Mouse (Mus musculus) ZHBTc4 (cell line): ENCODE data around the gene Bcas3.
A peak's percentile ranks its signal among the peaks of the same experiment; 100 is the strongest.

Experiments
- DNase-seq: peaks from one replicate; pipeline ENCODE4 v3.0.0-alpha.2; 2011; ENCODE audit warnings: low read depth, low spot score

The Bcas3 gene

DNA sequence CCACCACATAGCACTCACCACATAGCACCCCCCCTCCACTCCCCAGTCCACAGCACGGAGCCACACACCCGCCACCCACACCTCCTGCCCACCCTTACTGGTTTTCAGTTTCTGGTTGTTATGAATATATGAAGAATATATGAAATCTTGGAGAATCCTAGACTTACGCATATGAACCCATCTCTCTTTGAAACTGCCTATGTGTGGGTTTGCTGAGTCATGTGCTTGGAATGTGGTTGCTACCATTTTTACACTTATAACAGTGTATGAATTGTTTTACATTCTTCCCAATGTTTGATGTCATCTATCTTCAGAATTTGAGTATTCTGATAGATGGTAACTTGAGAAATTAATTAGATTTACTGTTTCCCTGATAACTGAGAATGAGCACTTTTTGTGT, 26.1 kb downstream of the Bcas3 start:
- no peak for DNase-seq

GRCm38 (mm10) chr11:85380046-85380445, 27.1 kb downstream of the Bcas3 start:
- DNase-seq, result no peak

- DNase-seq, result peak; percentile 80
Observed at GRCm38 (mm10) chr11:85382055-85382454, 29.1 kb downstream of the Bcas3 start.

DNA sequence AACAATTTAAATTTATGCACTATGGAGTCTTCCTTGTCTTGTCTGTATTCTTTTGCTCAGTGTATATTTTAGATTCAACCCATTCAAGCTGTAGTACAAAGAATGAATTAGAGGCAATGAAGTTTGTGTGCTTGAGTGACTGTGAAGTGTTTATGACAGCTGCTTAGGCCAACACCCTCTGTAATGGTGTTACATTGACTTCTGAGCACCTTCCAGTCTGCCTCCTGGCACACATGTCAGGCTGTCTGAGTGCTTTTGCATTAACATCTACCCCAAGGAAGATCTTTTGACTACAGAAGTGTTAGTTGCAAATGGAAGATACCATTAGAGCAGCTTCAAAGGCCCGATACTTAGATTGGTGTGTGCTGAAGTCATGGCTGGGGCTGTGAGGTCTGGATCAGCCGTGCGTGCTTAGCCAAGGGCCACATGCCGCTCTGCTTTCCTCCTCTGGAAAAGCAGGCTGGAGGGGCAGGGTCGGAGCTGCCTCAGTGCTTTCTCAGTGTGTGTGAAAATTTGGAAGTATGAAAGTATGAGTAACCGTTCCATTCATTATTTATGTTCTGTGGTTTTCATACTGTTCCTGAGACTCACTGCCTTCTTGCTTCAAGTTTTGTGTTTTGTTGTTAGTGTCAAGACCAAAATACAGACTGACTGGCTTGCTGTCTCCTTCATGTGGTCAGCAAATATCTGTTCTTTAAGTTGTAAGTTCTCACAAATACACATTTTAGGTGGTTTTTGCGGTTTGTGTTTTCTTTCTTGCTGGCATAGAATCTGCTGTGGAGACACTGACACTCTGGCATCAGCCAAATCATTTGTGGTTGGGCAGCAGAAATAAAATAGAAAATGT, 31.2 kb downstream of the Bcas3 start:
- DNase-seq, result no peak

- DNase-seq, result peak; percentile 65
Observed at GRCm38 (mm10) chr11:85392179-85392863, 39.4 kb downstream of the Bcas3 start.

DNA sequence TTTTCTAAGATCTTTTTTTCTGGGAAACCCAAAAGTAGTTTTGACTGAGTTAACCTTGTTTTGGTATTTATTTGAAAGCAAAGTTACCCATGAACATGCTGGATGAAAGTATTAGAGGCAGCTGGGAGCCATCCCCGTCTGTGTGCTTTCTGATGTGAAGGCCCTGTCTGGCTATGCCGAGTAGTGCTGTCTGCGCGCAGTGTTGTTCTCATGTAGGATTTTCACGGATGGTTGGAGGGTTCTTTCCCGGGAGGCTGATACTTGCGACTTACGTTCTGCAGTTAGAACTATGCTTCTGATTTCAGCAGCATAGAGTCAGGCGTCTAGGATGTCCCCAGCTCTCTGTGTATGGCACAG, 39.9 kb downstream of the Bcas3 start:
- no peak for DNase-seq

DNA sequence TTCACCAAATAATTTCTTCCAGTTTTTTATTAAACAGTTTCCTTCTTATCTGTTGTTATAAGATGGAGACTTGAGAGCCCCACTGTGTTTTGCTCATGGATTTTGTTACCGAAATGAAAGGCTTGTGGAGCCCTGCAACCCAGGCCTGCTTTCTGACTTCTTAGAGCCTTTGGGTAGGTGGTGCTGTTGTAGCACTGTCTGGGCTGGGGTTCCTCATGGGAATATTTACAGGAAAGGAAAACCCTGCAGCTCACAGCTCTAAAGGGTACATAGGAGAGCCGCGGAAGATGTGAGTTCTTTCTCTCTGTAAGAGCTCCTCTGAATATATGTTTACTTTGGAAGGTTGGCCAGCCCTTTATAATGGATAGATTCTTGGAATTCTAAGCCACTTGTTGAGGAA, 41.0 kb downstream of the Bcas3 start:
- DNase-seq, result no peak

DNA sequence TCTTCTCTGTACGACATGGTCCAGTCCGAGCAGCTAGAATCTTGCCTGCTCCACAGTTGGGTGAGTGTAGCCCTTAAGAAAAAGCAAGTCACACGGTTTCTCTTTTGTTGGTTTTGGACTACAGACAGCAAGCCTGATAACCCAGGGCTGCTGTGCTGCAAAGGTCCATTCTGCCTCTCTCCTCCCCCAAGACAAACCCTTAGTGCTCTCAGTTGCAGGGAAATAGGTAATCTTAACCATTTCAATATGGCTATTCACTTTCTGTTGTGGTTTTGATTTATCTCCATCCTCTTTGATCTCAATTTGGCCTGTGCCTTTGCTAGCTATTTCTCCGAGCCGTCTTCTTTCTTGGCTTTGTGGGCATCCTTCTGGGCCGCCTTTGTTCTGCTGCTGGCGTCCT, 42.4 kb downstream of the Bcas3 start:
- DNase-seq, result no peak

DNA sequence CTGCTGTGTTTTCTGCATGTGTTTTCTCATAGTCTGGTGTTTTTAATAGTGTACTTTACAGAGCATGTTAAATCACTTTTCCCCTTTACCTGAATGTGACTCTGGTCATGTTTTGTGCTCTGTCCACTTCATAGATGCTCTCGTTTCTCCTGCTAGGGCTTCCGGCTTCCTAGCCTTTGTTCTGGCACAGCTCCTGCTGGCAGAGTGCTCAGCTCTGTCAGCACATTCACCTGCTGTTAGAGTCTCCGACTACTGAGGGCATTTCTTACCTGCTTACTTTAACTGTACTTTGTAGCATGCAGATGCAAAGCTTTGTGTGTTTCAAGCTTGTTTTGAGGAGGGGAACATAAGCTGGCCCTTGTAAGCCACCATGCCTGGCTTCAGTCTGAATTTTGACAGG, 53.6 kb downstream of the Bcas3 start:
- no peak for DNase-seq

- DNase-seq, result no peak
Observed at GRCm38 (mm10) chr11:85407700-85408099, 54.7 kb downstream of the Bcas3 start.

DNA sequence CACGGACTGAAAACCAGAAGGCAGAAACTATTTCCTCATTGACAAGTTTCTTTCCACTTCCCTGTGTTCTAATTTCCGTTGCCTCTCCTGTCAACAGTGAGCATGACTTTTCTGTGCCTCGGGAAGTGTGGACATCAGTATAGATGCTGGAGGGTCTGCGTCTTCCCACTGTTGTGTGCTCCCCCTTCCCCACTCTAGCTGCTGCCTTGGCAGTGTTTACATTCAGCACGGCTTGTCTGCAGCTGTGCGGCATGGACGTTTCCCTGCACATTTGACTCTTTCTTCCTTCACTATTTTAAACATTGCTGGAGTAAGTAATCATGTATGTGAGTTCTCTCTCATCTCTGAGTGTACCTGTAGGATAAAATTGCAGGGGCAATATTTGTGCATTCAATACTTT, 59.4 kb downstream of the Bcas3 start:
- DNase-seq, result no peak

DNA sequence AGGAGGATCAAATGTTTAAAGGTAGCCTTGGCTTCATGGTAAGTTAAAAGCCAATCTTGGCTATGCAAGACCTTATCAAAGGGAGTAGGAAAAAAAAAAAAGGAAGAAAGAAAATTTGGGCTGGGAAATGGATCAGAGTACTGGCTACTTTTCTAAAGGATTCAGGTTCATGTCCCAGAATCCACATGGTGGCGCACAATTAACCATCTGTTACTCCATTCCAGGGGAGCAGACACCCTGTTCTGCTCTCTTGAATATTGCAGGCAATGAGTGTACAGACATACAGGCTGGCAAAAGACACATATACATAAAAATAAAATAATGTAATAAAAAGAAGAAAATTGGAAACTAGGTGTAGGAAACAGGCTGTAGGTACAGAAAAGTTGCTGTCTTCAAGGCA, 61.5 kb downstream of the Bcas3 start:
- no peak for DNase-seq

DNA sequence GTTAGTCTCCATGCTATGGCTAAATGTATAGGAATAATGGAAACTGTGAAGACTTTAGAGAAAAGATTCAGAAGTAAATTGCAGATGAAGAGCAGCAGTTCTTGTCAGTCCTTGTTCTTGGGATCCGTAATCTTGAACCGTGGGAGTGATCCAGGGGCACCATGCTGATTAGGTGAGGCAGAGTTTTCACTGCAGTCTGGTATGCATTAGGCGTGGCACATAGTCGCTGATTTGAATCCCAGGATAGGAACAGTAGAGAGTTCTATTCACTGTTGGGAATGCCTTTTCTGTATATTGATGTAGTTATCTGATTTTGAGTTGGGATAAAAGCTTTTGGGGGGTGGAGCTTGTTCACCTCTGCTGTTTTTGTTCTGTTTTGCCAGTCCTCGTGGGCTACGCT, 74.4 kb downstream of the Bcas3 start:
- peak; percentile 48 for DNase-seq

GRCm38 (mm10) chr11:85428227-85428626, 75.3 kb downstream of the Bcas3 start:
- no peak for DNase-seq

- DNase-seq, result no peak
Observed at GRCm38 (mm10) chr11:85430743-85431448, 77.9 kb downstream of the Bcas3 start.

- no peak for DNase-seq
Observed at GRCm38 (mm10) chr11:85447375-85447774, 94.4 kb downstream of the Bcas3 start.

DNA sequence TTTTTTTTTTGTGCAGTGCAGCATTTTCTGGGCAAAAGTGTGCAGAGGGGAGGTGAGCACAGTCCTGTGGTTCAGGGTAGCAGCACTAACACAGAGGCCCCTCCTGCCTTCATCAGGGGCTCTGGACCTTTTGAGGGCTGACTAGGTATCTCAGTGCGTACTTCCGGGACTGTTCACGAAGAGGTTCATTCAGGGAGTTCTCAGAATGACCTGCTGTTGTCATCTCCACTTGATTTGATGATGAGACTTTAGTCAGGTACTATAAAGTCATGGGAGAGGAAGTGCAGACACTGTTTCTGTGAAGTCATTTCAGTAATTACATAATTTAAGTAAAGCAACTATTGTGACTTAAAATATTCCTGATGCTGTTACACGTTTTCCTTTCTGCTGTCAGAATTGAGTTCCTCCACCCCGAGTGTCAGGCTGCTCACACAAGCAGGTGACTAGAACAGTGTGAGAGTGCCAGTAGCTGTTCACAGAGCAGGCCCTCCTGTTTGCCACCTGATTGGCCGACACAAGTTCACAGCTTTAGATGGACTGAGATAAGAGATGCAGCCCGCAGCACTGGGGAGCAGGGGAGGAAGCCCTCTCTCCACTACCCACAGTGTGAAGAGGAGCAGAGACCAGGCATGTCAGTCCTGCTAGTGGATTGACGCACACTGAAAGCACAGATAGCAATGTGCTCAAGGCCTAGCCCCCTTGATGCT, 100.8 kb downstream of the Bcas3 start:
- DNase-seq, result no peak

- no peak for DNase-seq
Observed at GRCm38 (mm10) chr11:85454305-85454682, 101.3 kb downstream of the Bcas3 start.

DNA sequence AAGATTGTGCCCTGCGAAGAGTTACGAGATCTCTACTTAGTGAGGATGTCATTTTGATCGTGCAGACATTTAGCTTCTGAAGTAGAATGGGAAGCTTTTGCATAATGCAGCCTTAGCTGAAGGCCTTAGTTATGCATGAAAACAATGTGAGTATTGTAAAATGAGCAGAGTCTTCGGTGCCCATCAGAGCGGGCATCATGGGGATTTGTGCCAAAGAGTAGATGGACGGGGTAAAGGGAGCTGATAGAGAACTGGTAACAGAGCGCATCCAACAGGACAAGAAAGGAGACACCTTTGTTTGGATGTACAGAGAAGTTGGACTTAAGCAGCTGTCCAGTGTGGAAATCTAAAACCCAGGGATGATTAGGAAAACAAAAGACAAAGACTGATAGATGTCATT, 108.6 kb downstream of the Bcas3 start:
- peak; percentile 35 for DNase-seq

DNA sequence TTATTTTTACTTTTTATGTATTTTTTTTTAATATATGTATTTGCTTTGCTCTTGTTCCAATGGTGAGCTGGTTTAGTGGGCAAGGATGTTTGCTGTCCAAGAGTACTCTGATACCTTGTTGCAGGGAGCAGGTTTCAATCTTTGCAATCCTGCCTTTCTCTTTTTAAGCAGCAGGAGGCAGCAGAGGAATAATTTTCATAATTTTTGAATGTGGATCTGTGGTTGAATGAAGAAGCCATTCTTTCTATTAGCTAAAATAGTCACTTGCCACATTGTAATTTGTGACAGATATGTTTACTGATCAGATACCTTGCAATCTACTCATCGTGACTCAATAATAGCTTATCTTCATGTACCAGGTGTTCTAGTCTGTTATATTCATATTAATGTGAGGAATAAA, 116.6 kb downstream of the Bcas3 start:
- no peak for DNase-seq

GRCm38 (mm10) chr11:85470508-85470907, 117.5 kb downstream of the Bcas3 start:
- DNase-seq, result no peak

DNA sequence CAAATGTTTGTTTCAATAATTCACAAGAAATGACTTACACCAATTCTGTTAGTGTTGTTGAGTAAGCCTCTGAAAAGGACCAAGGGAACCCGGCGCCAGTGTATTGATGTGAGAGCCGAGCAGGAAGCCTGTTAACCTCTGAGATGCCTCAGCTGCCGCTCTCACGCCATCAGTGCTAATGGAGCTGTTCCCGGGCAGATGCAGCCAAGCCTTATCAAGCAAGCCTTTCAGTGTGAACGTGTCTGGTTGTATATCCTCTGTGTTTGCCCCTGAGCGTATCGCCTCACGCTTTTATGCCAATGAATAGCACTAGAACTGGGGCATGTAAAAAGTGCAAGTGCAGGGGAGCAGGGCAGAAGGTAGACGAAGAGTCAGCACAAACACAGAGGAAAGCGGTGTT, 121.4 kb downstream of the Bcas3 start:
- DNase-seq, result no peak
